8 mouse cellular contexts compared by ENCODE assay signal in the genomic region with DNA sequence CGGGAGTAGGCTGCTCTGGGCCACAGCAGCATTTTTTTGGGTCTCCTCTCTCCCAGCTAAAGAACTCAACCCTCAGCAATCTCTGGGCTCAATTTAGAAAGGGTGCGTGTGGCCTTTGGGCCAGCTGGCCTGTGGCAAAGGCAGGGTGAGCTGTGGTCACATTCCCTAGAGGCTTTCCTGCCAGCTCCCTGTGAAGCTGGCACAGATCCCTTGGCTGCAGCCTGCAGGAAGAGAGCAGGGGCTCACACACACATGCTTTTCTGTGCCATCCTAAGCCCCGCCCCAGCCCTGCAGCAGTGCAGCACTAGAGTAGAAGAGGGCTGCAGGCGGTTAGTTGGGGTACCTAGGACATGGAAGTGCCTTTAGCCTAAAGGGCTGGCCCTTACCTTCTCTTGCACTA. TPM values are rescaled to one million over a fixed set of nuclear protein-coding genes. Genes with fewer than 3 reads are reported as not detected.
A peak's percentile ranks its signal among the peaks of the same experiment; 100 is the strongest.
DNase-seq lines count a peak whose midpoint lies in the region; ATAC-seq and TF ChIP-seq lines count a peak whose summit lies in the region.
"Had no signal": no experiment of that assay in that cellular context is flagged by ENCODE, and none has a peak within 500 bp of the region (broad histone marks: within the 10 kb centered on the region; RNA-seq: fewer than 3 reads in every experiment).

No protein-coding gene starts in this region.

- intact Hi-C loops in heart, postnatal 10 days (cut with DNase I), result loop anchor here (10.0 kb wide), 1 partner anchor 298 kb away; the partner anchor contains the start of gene Efnb1

- DNase-seq in layer of hippocampus, adult 11-12 months (ENCODE audit: low spot score), result peak; percentile 11
- DNase-seq in layer of hippocampus, adult 2 months (ENCODE audit: low spot score in 2 of 2), result no peak
- peak; percentile 22 to 37 for DNase-seq in adrenal gland, postnatal 36 days
- peak; percentile 21 for DNase-seq in cerebellum, adult 9-10 months
- peak; percentile 73 to 75 for DNase-seq in heart, postnatal 10 days
- DNase-seq in spleen, postnatal 14 days (ENCODE audit: low spot score in 2 of 2), result no peak

- no peak for ATAC-seq in erythroblast, adult 5-6 weeks (replicated peaks; ENCODE audit: low FRiP score, poor library complexity, severe bottlenecking)

- TF ChIP-seq CTCF in layer of hippocampus, adult 2 months (conservative IDR thresholded peaks at IDR 0.05), result no peak

- H3K27ac ChIP-seq in layer of hippocampus, adult 2 months, result no peak overlapping the region

- no peak overlapping the region for H3K4me3 ChIP-seq in layer of hippocampus, adult 2 months
- H3K4me3 ChIP-seq: erythroblast, embryonic 14.5 days had no signal

RNA-seq across cellular contexts. Expression of gene Pja1, which starts 38.7 kb away (rescaled TPM):
- 100 to 1,000 TPM; 203 to 207 TPM for total RNA-seq in layer of hippocampus, adult 2 months (2021)
- 100 to 1,000 TPM; 116 to 170 TPM for total RNA-seq in adrenal gland, postnatal 36 days (2021)
- total RNA-seq in heart, postnatal 10 days (2021), result 10 to 100 TPM; 32.9 to 37.1 TPM
- 1.2 and 2.9 TPM in 2 replicates for total RNA-seq in erythroblast, adult 5-6 weeks (2015; ENCODE audit: low replicate concordance)
- total RNA-seq in erythroblast, adult 5-6 weeks (2017; ENCODE audit: low replicate concordance), result 4.6 and 5.5 TPM in 2 replicates

Comparison
In these comparisons a context has a peak if more than half of its experiments do, and no peak if none do; other contexts are left out.
1. DNase-seq: peak in layer of hippocampus, adult 11-12 months (single experiment), adrenal gland, postnatal 36 days (2 of 2), cerebellum, adult 9-10 months (single experiment) and heart, postnatal 10 days (2 of 2); none in layer of hippocampus, adult 2 months (0 of 2) and spleen, postnatal 14 days (0 of 2).
2. RNA of gene Pja1, which starts 38.7 kb away (total RNA-seq): 203 to 207 TPM in layer of hippocampus, adult 2 months, 116 to 170 TPM in adrenal gland, postnatal 36 days and 32.9 to 37.1 TPM in heart, postnatal 10 days; 1.2 to 5.5 TPM in erythroblast, adult 5-6 weeks; every median in the first group is over 4 times any median in the second.